Mouse (Mus musculus) forebrain, embryonic 15.5 days (tissue): ENCODE results near the gene Zfp523. TPM values are rescaled to one million over a fixed set of nuclear protein-coding genes. Genes with fewer than 3 reads are reported as not detected.

Experiments
- ATAC-seq: fragments of 200-750 bp; cut with Nextera tagmentation; replicated peaks from 2 replicates; pipeline ENCODE4 v1.8.0; 2017; ENCODE audit warnings: mild to moderate bottlenecking, moderate TSS enrichment, moderate library complexity
- H3K27ac ChIP-seq: fragments of 300-500 bp; sonication (generic); replicated peaks from 2 replicates; pipeline ENCODE4 v1.5.1; 2015; ENCODE audit warnings: mild to moderate bottlenecking, inconsistent platforms
- H3K27me3 ChIP-seq: fragments of 300-500 bp; sonication (generic); 2 replicates; pipeline ENCODE4 v1.6.1; 2015; ENCODE audit warnings: inconsistent platforms
- H3K36me3 ChIP-seq: fragments of 300-500 bp; sonication (generic); 2 replicates; pipeline ENCODE4 v1.6.1; 2015; ENCODE audit warnings: mild to moderate bottlenecking, inconsistent platforms
- H3K4me1 ChIP-seq: fragments of 300-500 bp; sonication (generic); 2 replicates; pipeline ENCODE4 v1.6.1; 2015; ENCODE audit warnings: inconsistent platforms
- H3K4me2 ChIP-seq: fragments of 300-500 bp; sonication (generic); replicated peaks from 2 replicates; pipeline ENCODE4 v1.6.1; 2015; ENCODE audit warnings: mild to moderate bottlenecking, inconsistent platforms
- H3K4me3 ChIP-seq: fragments of 300-500 bp; sonication (generic); 2 replicates; pipeline ENCODE4 v1.5.1; 2015; ENCODE audit warnings: mild to moderate bottlenecking, inconsistent platforms
- H3K9ac ChIP-seq: fragments of 300-500 bp; sonication (generic); replicated peaks from 2 replicates; pipeline ENCODE4 v1.6.1; 2015; ENCODE audit warnings: mild to moderate bottlenecking, inconsistent platforms
- H3K9me3 ChIP-seq: fragments of 300-500 bp; sonication (generic); 2 replicates; pipeline ENCODE4 v1.6.1; 2016; ENCODE audit warnings: inconsistent platforms
- WGBS: fragments of 180-500 bp; shearing (Covaris S2); methylation state at CpG from one replicate; pipeline ENCODE4 v1.1.7; 2015; ENCODE audit warnings: mixed read lengths; 5-methylcytosine and 5-hydroxymethylcytosine counted together
- polyA plus RNA-seq: library from polyadenylated mRNA; unstranded; fragments of >200 nt; fragmentation: Nextera tagmentation; extraction: Ambion mirVana; gene quantifications from 2 replicates; pipeline ENCODE4 v1.2.1, GENCODE M21; 2015

Gene Zfp523
- polyA plus RNA-seq, 1 experiment from 2014 or later = 40.7 TPM

GRCm38 (mm10) chr17:28163666-28164065 is 13.3 kb upstream of the Zfp523 start:
- no peaks in the 10 kb centered on the region for H3K9me3 ChIP-seq
- no peak overlapping the region for H3K4me2 ChIP-seq
- H3K36me3 ChIP-seq = peaks cover 4% of the 10 kb centered on the region; the same call in 1 of the 2 replicates
- WGBS = 9% methylated on average over 6 of the region's 6 CpGs
- no peak overlapping the region for H3K27ac ChIP-seq
- ATAC-seq = peak; percentile 60; the same call in 1 of the 2 replicates
- no peak overlapping the region for H3K9ac ChIP-seq
- H3K4me1 ChIP-seq = no peaks in the 10 kb centered on the region
- no peaks in the 10 kb centered on the region for H3K27me3 ChIP-seq
- H3K4me3 ChIP-seq = no peak overlapping the region

DNA sequence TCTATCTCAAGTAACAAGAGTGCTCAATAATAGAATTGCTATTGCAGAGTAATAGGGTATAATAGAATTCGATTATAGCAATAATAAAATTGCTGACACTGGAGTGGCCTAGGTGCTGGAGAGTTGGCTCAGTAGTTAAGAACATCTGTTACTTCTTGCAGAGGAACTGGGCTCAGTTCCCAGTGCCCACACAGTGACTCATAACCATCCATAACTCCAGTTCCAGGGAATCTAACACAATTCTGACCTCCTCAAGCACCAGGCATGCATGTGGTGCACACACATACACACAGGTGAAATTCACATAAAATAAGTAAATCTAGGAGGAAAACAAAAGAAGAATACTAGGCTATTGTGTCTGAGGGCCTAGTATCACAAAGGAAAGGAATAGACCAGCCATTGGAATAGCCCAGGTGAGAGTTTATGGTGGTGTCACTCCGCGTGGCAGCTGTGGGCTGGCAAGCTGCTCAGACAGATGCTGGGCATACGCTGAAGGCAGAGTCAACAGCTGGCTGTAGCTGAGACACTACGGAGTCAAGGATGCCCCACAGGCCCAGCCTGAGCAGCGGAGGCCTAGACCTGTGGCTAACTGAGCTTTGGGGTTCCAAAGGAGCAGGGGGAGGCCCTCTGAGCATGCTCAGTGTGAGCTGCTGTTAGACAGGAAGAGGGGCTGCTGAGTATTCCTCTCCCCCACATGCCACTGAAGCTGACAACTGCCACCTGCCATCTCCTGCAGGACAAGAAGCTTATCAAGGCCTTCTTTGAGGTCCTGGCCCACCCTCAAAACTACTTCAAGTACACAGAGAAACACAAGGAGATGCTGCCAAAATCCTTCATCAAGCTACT is 6.2 kb upstream of the Zfp523 start:
- no peak for ATAC-seq
- Histone ChIP-seq H3K36me3 (no peaks in the 10 kb centered on the region), H3K9ac (no peak overlapping the region), H3K9me3 (no peaks in the 10 kb centered on the region), H3K4me3 (no peak overlapping the region), H3K27ac (no peak overlapping the region), H3K4me2 (no peak overlapping the region), H3K4me1 (no peaks in the 10 kb centered on the region), H3K27me3 (no peaks in the 10 kb centered on the region)
- WGBS = 93% methylated on average over 6 of the region's 6 CpGs

- no peak overlapping the region for H3K4me3 ChIP-seq
- no peaks in the 10 kb centered on the region for H3K27me3 ChIP-seq
- no peak overlapping the region for H3K9ac ChIP-seq
- no peaks in the 10 kb centered on the region for H3K36me3 ChIP-seq
- no peaks in the 10 kb centered on the region for H3K9me3 ChIP-seq
- no peak overlapping the region for H3K27ac ChIP-seq
- no peak for ATAC-seq
- 77% methylated on average over 9 of the region's 9 CpGs for WGBS
- H3K4me2 ChIP-seq = no peak overlapping the region
- H3K4me1 ChIP-seq = peaks cover 11% of the 10 kb centered on the region
Observed at GRCm38 (mm10) chr17:28172690-28173089, 4.2 kb upstream of the Zfp523 start.

- no peaks in the 10 kb centered on the region for H3K36me3 ChIP-seq
- peak overlapping the region; percentile 86 for H3K4me2 ChIP-seq
- H3K9ac ChIP-seq = peak overlapping the region; percentile 96
- ATAC-seq = peak; percentile 70
- H3K27me3 ChIP-seq = no peaks in the 10 kb centered on the region
- WGBS = 7% methylated on average over 20 of the region's 22 CpGs
- peak overlapping the region; percentile 96 for H3K4me3 ChIP-seq
- H3K9me3 ChIP-seq = no peaks in the 10 kb centered on the region
- H3K27ac ChIP-seq = peak overlapping the region; percentile 91
- H3K4me1 ChIP-seq = peaks cover 31% of the 10 kb centered on the region
Observed at GRCm38 (mm10) chr17:28177540-28178046, 664 bp downstream of the Zfp523 start.

DNA sequence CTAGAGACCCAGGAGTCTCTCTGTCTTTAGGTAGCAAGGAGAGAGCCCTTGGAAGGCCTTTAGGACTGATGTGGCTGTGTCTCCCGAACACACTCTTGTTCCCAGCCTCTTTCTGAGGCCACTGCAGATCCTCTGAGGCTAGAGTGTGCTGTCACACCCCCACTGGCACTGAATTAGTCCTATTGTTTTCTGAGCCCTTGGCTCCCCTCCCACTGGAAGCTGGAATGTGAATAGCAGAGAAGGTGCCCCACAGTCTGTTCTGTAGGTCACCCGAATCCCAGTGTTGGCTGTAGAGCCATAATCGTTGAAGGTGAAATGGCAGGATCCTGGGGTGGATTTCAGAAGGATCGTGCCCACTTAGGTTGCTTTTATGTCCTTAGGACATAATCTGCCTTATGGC is 3.4 kb downstream of the Zfp523 start:
- H3K4me1 ChIP-seq = peaks cover 31% of the 10 kb centered on the region
- 37% methylated on average over 4 of the region's 4 CpGs for WGBS

GRCm38 (mm10) chr17:28180783-28181544 is 4.0 kb downstream of the Zfp523 start:
- 88% methylated on average over 15 of the region's 15 CpGs for WGBS
- Histone ChIP-seq H3K4me2 (no peak overlapping the region), H3K36me3 (no peaks in the 10 kb centered on the region), H3K27me3 (no peaks in the 10 kb centered on the region), H3K4me1 (peaks cover 28% of the 10 kb centered on the region), H3K27ac (no peak overlapping the region), H3K9me3 (no peaks in the 10 kb centered on the region), H3K4me3 (no peak overlapping the region), H3K9ac (no peak overlapping the region)
- no peak for ATAC-seq

More for the DNA sequence above, 3.4 kb downstream of the Zfp523 start:
- H3K9ac ChIP-seq = no peak overlapping the region
- no peaks in the 10 kb centered on the region for H3K36me3 ChIP-seq
- H3K4me2 ChIP-seq = no peak overlapping the region
- H3K4me3 ChIP-seq = no peak overlapping the region
- no peak overlapping the region for H3K27ac ChIP-seq
- no peaks in the 10 kb centered on the region for H3K9me3 ChIP-seq
- ATAC-seq = no peak
- H3K27me3 ChIP-seq = no peaks in the 10 kb centered on the region

DNA sequence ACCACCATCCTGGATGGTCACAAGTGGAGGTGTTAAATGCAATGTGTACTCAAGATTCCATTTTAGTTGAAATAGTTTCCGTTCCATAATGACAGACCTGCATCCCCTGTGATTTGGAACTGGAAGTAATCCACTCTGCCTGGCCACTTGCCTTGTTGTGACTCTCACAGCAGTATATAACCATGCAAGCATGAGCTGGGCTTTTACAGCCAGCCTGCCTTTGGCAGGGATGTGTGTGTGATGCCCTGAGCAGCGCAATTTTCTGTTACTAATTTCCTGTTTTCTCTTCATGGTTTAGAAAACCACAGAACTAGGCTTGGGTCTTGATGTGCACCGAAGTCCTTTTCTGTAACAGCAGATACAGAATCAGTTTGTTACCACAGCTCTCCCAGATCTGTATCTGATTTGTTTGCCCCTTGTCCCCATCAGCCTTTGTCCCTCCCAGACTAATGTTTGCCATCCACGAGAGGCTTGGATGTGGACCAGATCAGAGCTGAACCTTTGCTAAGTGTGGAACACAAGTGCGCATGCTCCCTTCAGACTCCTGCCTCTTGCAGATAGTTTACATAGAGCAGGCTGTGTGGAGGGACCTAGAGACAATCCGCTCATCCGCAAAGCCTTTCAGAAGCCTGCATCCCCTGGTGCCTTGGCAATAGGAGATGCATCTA is 8.2 kb downstream of the Zfp523 start:
- 81% methylated on average over 7 of the region's 7 CpGs for WGBS
- 0 out of 2 replicates have a peak overlapping the region, but pooled peaks have one; percentile 27 for H3K27ac ChIP-seq
- no peak for ATAC-seq

DNA sequence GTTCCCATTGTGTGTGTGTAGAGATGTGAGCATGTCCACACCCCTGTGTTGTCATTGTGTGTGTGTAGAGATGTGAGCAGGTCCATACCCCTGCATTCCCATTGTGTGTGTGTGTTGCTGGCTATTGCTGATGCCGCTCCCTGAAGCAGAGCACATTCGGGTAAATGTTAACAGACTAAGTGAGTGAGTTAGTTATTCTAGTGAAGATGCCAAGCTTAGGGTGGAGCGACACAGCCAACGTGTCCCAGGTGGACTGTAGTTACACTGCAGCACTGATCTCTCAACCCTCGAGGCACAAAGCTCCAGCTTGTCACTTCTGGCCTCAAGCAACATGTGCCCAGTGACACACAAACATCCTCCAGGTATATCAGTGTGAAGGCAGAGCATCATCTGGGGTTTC is 11.4 kb downstream of the Zfp523 start:
- Histone ChIP-seq H3K4me2 (no peak overlapping the region), H3K4me3 (no peak overlapping the region), H3K27me3 (no peaks in the 10 kb centered on the region), H3K9ac (no peak overlapping the region), H3K27ac (no peak overlapping the region), H3K36me3 (peaks cover 30% of the 10 kb centered on the region), H3K4me1 (no peaks in the 10 kb centered on the region), H3K9me3 (no peaks in the 10 kb centered on the region)
- ATAC-seq = no peak
- 91% methylated on average over 5 of the region's 5 CpGs for WGBS

More for the DNA sequence above, 8.2 kb downstream of the Zfp523 start:
- Histone ChIP-seq H3K9ac (no peak overlapping the region), H3K9me3 (no peaks in the 10 kb centered on the region), H3K4me1 (peaks cover 5% of the 10 kb centered on the region), H3K4me3 (no peak overlapping the region), H3K27me3 (no peaks in the 10 kb centered on the region), H3K36me3 (peaks cover 5% of the 10 kb centered on the region), H3K4me2 (no peak overlapping the region)

GRCm38 (mm10) chr17:28192754-28193153 is 15.8 kb downstream of the Zfp523 start:
- no peaks in the 10 kb centered on the region for H3K27me3 ChIP-seq
- H3K4me2 ChIP-seq = no peak overlapping the region
- no peak overlapping the region for H3K9ac ChIP-seq
- H3K4me3 ChIP-seq = no peak overlapping the region
- no peak for ATAC-seq
- H3K36me3 ChIP-seq = peaks cover 46% of the 10 kb centered on the region
- H3K27ac ChIP-seq = no peak overlapping the region
- no peaks in the 10 kb centered on the region for H3K9me3 ChIP-seq
- WGBS = 82% methylated on average over 1 of the region's 1 CpGs
- no peaks in the 10 kb centered on the region for H3K4me1 ChIP-seq

DNA sequence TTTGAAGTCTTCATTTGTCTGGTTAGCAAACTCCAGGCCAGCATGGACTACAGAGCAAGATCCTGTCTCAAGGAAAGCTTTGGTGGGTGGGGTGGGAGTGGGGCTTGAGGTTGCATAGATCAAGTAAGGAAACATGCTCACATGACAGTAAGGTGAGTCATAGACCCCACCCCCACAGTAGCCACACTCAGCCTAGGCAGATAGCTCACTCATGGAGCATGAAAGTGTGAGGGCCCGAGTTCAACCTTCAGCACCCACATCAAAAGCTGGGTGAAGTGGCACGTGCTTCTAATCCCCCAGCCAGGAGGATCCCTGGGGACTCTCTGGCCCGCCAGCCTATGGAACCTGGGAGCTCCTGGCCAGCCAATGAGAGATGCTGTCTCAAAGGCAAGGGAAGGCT is 16.6 kb downstream of the Zfp523 start:
- no peak overlapping the region for H3K27ac ChIP-seq
- H3K4me3 ChIP-seq = no peak overlapping the region
- H3K9ac ChIP-seq = no peak overlapping the region
- WGBS = 82% methylated on average over 3 of the region's 3 CpGs
- peaks cover 54% of the 10 kb centered on the region for H3K36me3 ChIP-seq
- H3K4me2 ChIP-seq = no peak overlapping the region
- H3K9me3 ChIP-seq = no peaks in the 10 kb centered on the region
- no peaks in the 10 kb centered on the region for H3K4me1 ChIP-seq
- H3K27me3 ChIP-seq = no peaks in the 10 kb centered on the region
- no peak for ATAC-seq

DNA sequence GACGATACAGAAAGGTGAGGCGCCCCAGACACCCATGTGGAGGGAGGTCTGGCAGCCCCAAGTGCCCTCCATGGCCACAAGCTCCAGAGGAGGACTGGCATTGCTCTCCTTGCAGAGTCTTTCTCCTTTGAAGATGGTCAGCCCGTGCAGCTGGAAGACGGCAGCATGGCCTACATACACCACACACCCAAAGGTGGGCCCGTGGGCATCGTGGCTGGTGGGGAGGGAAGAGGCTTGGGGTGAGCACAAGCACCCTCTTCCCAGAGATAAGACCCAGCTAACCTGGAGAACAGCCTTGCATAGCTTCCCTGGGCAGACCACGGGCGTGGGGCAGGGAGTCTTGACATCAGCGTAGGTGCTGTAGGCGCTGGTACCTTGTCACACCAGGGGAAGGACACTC is 18.1 kb downstream of the Zfp523 start:
- Histone ChIP-seq H3K4me3 (no peak overlapping the region), H3K27ac (no peak overlapping the region), H3K9ac (no peak overlapping the region), H3K4me2 (no peak overlapping the region), H3K27me3 (no peaks in the 10 kb centered on the region), H3K36me3 (peaks cover 58% of the 10 kb centered on the region), H3K9me3 (no peaks in the 10 kb centered on the region), H3K4me1 (no peaks in the 10 kb centered on the region)
- ATAC-seq = no peak
- 96% methylated on average over 10 of the region's 10 CpGs for WGBS

DNA sequence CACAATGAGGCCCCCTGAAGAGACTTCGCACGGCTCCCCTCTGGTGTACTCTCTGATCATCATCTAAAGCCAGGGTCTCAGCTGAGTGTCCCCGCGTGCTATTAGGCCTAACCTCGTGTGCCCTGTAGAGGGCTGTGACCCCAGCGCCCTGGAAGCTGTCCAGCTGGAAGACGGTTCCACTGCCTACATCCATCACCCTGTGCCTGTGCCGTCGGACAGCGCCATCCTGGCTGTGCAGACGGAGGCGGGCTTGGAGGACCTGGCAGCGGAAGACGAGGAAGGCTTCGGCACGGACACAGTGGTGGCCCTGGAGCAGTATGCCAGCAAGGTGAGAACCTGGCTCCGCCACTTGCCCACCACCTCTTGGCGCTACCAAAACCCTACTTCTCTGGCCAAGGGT is 20.7 kb downstream of the Zfp523 start:
- no peak overlapping the region for H3K4me2 ChIP-seq
- 76% methylated on average over 18 of the region's 18 CpGs for WGBS
- no peak for ATAC-seq

More for the DNA sequence above, 20.7 kb downstream of the Zfp523 start:
- Histone ChIP-seq H3K36me3 (peaks cover 46% of the 10 kb centered on the region), H3K4me1 (no peaks in the 10 kb centered on the region), H3K4me3 (no peak overlapping the region), H3K27ac (no peak overlapping the region), H3K27me3 (no peaks in the 10 kb centered on the region), H3K9ac (no peak overlapping the region), H3K9me3 (no peaks in the 10 kb centered on the region)
